Mouse (Mus musculus) ES-Bruce4 (cell line): ENCODE results near the gene Skor1. TPM values are rescaled to one million over a fixed set of nuclear protein-coding genes. Genes with fewer than 3 reads are reported as not detected.
A peak's percentile ranks its signal among the peaks of the same experiment; 100 is the strongest.

Experiments used
- H3K27ac ChIP-seq: 2 replicates; pipeline ENCODE4 v1.5.1; 2012; ENCODE audit warnings: low read length, inconsistent platforms; ENCODE audit not compliant: insufficient read depth
- H3K27me3 ChIP-seq: 2 replicates; pipeline ENCODE4 v1.6.1; 2012; ENCODE audit warnings: mild to moderate bottlenecking, low read length, inconsistent platforms; ENCODE audit not compliant: control insufficient read depth, poor library complexity, insufficient read depth, severe bottlenecking
- H3K36me3 ChIP-seq: 2 replicates; pipeline ENCODE4 v1.6.1; 2012; ENCODE audit warnings: inconsistent platforms, mild to moderate bottlenecking, low read length, moderate library complexity; ENCODE audit not compliant: control insufficient read depth, poor library complexity, insufficient read depth, severe bottlenecking
- H3K4me1 ChIP-seq: one replicate; pipeline ENCODE4 v1.8.1; 2011; ENCODE audit warnings: low read length; ENCODE audit not compliant: control insufficient read depth, insufficient read depth
- H3K4me3 ChIP-seq: 2 replicates; pipeline ENCODE4 v1.5.1; 2011; ENCODE audit warnings: low read depth, mild to moderate bottlenecking, low read length
- H3K9ac ChIP-seq: 2 replicates; pipeline ENCODE4 v1.6.1; 2012; ENCODE audit warnings: low read depth, mild to moderate bottlenecking, inconsistent platforms; ENCODE audit not compliant: poor library complexity, severe bottlenecking
- H3K9me3 ChIP-seq: replicated peaks from 2 replicates; pipeline ENCODE4 v1.6.1; 2012; ENCODE audit warnings: mild to moderate bottlenecking, low read length, inconsistent platforms; ENCODE audit not compliant: control insufficient read depth, poor library complexity, insufficient read depth, severe bottlenecking
- CTCF ChIP-seq: IDR thresholded peaks from one replicate; pipeline ENCODE4 v1.8.1; 2011; ENCODE audit warnings: low read depth, low read length
- EP300 ChIP-seq: IDR thresholded peaks from 2 replicates; pipeline ENCODE4 v1.6.1; 2011; ENCODE audit warnings: low read depth, low read length; ENCODE audit not compliant: insufficient read depth
- POLR2A ChIP-seq: IDR thresholded peaks from one replicate; pipeline ENCODE4 v1.8.1; 2011; ENCODE audit warnings: low read length; ENCODE audit not compliant: insufficient read depth
- polyA plus RNA-seq: library from polyadenylated mRNA; stranded (reverse); fragments of >200 nt; gene quantifications from 2 replicates; pipeline ENCODE4 v1.2.4, GENCODE M21; 2011; ENCODE audit warnings: low read depth; ENCODE audit not compliant: missing spikeins, insufficient read depth, insufficient read length

Gene Skor1
- polyA plus RNA-seq, 1 experiment: not detected

- Histone ChIP-seq H3K9me3 (no peaks in the 10 kb centered on the region), H3K4me1 (no peaks in the 10 kb centered on the region), H3K9ac (no peak overlapping the region), H3K27me3 (no peaks in the 10 kb centered on the region), H3K27ac (no peak overlapping the region), H3K4me3 (no peak overlapping the region), H3K36me3 (no peaks in the 10 kb centered on the region)
- TF ChIP-seq POLR2A (no peak), CTCF (no peak), EP300 (no peak)
These were observed 29.5 kb upstream of the Skor1 start for GRCm38 (mm10) chr9:63178296-63178695.

DNA sequence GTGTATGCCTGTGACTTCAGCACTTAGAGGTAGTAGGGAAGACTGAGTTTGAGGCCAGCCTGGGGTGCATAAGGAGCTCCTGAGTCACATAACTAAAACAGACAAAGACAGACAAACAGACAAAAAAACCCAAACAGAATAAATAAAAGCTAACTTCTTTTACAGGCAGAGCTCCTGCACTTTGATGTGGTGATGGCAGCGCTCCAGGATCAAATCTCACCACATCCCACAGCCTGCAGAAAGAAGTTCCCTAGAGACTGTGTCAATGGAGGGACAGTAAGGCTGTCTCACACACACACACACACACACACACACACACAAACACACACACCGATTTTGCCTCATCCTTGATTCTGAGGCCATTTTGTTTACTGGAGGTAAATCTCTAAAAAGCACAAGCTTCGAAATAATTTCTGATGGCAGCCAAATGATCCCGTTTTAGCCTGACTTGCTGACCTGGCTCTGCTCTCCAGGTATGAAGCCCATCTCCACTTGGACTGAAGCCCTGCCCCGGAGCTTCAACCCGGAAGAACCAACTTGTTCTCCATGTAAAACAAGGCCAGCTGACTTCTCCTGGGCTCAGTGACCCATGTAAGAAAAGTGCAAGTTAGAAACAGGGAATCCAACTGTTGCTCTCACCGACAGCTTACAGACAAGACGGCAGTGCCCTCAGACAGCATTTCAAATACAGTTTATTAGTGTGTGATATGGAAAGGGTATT is 25.4 kb upstream of the Skor1 start:
- Histone ChIP-seq H3K27ac (no peak overlapping the region), H3K9ac (no peak overlapping the region), H3K9me3 (no peaks in the 10 kb centered on the region), H3K4me3 (no peak overlapping the region), H3K27me3 (no peaks in the 10 kb centered on the region), H3K36me3 (no peaks in the 10 kb centered on the region), H3K4me1 (no peaks in the 10 kb centered on the region)
- TF ChIP-seq POLR2A: no peak
- no peak for TF ChIP-seq EP300
- no peak for TF ChIP-seq CTCF

DNA sequence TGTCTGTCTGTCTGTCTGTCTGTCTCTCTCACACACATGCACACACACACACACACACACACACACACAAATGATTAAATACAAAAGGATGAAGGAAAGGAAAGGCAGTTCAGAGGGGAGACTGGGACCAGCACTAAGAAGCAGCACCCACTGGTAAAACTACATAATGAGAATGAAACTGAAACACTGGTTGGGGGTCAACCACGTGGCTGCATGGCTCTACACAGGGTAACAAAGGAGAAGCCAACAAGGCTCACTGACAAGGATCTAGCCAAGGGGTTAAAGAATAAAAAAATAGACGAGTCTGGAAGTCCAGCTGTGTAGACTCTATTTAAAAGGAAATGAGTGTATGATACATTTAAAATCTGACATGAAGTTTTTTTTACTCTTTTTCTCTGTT is 23.2 kb upstream of the Skor1 start:
- no peak overlapping the region for H3K27ac ChIP-seq
- H3K4me3 ChIP-seq: no peak overlapping the region
- H3K4me1 ChIP-seq: no peaks in the 10 kb centered on the region
- no peaks in the 10 kb centered on the region for H3K36me3 ChIP-seq
- H3K27me3 ChIP-seq: no peaks in the 10 kb centered on the region
- no peak overlapping the region for H3K9ac ChIP-seq
- TF ChIP-seq CTCF (no peak), POLR2A (no peak), EP300 (no peak)
- no peaks in the 10 kb centered on the region for H3K9me3 ChIP-seq

DNA sequence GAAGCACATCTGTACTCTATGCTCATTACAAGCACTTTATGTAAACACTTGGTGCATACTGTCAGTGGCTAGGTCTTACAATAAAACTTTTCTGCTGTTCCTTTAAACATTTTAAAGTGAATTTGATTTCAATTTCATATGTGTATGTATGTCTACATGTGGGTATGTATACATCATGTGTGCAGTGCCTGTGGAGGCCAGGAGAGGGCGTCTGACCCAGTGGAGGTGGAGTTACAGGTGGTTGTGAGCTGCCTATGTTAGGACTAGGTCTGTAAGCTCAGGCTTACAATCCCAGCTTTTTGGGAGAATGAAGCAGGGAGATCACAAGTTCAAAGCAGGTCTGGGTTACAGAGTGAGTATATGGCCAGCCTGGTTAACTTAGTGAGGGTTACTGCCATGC is 20.4 kb upstream of the Skor1 start:
- Histone ChIP-seq H3K36me3 (no peaks in the 10 kb centered on the region), H3K9me3 (no peaks in the 10 kb centered on the region), H3K9ac (no peak overlapping the region), H3K27ac (no peak overlapping the region), H3K4me3 (no peak overlapping the region), H3K4me1 (no peaks in the 10 kb centered on the region), H3K27me3 (no peaks in the 10 kb centered on the region)
- TF ChIP-seq POLR2A: no peak
- TF ChIP-seq CTCF: peak; percentile 26

- H3K4me3 ChIP-seq: no peak overlapping the region
- no peaks in the 10 kb centered on the region for H3K27me3 ChIP-seq
- H3K27ac ChIP-seq: no peak overlapping the region
- no peaks in the 10 kb centered on the region for H3K36me3 ChIP-seq
- no peak for TF ChIP-seq CTCF
- no peaks in the 10 kb centered on the region for H3K9me3 ChIP-seq
- no peaks in the 10 kb centered on the region for H3K4me1 ChIP-seq
- H3K9ac ChIP-seq: no peak overlapping the region
These were observed 16.3 kb upstream of the Skor1 start for GRCm38 (mm10) chr9:63165070-63165469.

DNA sequence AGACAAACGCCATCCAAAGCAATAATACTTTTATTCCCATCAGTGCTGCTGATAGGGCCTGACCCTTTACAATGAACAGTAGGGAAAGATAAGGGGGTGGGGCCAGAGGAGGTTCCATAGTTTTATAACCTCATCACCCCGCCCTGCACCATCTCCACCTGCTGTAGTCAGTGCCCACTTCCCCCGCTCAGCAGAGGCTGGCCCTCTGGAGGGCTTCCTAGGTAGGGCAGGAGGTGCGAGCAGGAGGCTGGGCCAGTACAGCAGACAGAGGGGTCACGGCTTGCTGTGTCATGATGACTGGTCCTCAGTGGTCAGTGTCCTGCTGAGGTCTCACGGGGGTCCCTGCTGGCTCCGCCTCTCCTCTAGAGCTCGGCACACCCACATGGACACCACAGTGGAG is 15.0 kb upstream of the Skor1 start:
- H3K4me1 ChIP-seq: no peaks in the 10 kb centered on the region
- no peaks in the 10 kb centered on the region for H3K36me3 ChIP-seq
- no peak overlapping the region for H3K27ac ChIP-seq
- TF ChIP-seq EP300 (no peak), CTCF (no peak), POLR2A (no peak)
- H3K4me3 ChIP-seq: no peak overlapping the region
- H3K9ac ChIP-seq: no peak overlapping the region
- H3K27me3 ChIP-seq: no peaks in the 10 kb centered on the region
- H3K9me3 ChIP-seq: no peaks in the 10 kb centered on the region
